Mouse (Mus musculus): ENCODE measurements at regions not wholly inside any gene's neighbourhood (a gene's known extent, or its start where the extent isn't known, plus 50 kb on each side); places are given as distances from the start of the nearest gene placed in this dataset.

- TF ChIP-seq CTCF (IDR thresholded peaks at IDR 0.05; ENCODE audit: extremely low read depth, insufficient read length, insufficient replicate concordance, low read depth, low read length): no peak
- no peak for TF ChIP-seq POLR2A (IDR thresholded peaks at IDR 0.05; ENCODE audit: low read depth, low read length)
These were observed 68.7 kb upstream of the Tbl1xr1 start for GRCm38 (mm10) chr3:22007736-22008135.

All from small intestine, adult 2 months (tissue).